Mouse (Mus musculus) ovary, postnatal 36 days (tissue): ENCODE results near the gene Oas1f.
"Not testable (repeated sequence)": the region's sequence is repeated elsewhere in the genome, so short reads cannot be mapped to it uniquely, and the experiment has no call there.

ENCODE experiments used
- DNase-seq: peaks from one replicate; pipeline ENCODE4 v3.0.0; 2022; ENCODE audit warnings: low spot score, mixed read lengths

The Oas1f gene

DNA sequence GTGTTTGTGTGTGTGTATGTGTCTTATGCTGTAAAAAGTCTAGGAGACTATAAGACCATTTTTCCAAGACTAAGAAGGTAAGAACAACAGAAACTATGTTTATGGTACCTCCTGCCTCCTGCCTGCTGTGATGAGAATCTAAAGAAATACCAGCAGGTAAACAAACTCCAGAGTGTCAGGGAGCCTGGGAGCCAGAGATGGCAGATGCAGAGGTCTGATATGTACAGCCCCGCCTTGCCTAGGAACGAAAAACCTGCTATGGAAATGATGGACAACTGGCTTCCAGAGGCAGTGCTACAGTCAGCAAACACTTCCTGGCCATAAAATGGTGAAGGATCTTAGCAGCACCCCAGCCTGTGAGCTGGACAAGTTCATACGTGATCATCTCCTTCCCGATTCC lies at the start of gene Oas1f:
Oas1f (plus strand) TSS at position 301 of the 400 bp plus-strand sequence.
- DNase-seq = no peak

DNA sequence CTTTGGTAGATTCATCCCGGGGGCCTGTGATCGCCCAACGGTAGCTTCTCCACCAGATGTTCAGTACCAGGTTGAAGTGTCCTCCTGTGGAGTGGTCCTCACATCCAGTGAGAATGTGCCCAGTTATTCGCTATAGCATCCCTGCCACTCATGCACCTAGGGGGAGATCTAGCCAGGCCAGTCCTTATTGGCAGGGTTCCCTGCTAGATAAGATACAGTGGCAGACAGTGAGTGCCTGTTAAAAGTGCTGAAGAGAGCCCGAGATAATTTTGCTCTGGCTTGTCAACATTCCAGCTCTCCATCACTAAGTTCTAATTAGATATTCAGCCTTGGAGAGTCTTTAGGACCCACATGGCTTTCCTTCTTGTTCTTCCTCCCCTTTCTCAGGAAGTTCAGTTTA lies 49.0 kb upstream of the Oas1f start:
- not testable (repeated sequence) for DNase-seq

DNA sequence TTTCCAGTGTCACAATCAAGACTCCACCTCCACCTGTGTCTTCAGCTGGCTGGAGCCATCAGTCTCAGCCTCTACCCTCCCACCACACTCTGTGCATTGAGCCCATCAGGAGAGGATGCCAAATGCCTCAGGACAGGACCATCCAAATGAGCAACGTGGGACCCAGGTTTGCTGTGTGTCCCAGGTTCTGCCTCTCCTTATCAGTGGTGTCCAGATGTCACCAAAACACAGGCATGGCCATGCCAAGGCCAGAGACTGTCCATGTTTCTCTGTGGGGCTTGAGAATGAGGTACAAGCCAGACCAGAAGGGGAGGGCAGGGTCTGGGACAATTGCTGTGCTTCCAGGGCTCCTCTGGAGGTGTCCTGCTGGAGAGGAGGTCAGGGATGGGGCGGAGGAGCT lies 48.2 kb upstream of the Oas1f start:
- DNase-seq = not testable (repeated sequence)

- DNase-seq = no peak
These were observed 43.6 kb upstream of the Oas1f start for GRCm38 (mm10) chr5:120803596-120803995.

DNA sequence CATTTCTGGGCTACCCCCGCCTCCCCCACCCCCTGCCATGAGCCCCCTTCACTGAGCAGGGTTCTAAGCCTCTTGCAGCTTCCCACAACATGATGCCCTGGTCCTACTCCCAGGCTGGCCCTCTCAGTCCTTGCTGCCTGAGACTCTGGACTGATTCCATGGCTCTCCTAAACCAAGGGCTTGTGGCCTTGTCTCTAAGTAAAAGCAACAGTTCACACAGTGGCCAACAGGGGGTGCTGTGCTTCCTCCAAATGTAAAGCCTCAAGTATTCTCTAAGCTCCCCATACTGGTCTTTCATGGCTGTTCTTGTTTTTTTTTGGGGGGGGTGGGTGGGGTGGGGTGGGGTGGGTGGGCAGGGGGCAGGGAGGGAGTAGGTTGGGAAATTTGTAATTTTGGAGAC lies 40.7 kb upstream of the Oas1f start:
- DNase-seq = peak; percentile 26

- no peak for DNase-seq
These were observed 38.0 kb upstream of the Oas1f start for GRCm38 (mm10) chr5:120809171-120809570.

- DNase-seq = peak; percentile 79
These were observed 35.0 kb upstream of the Oas1f start, which contains the start of gene Oas1c for GRCm38 (mm10) chr5:120811951-120812819. Gene Oas1c (minus strand): TSS chr5:120812514.

DNA sequence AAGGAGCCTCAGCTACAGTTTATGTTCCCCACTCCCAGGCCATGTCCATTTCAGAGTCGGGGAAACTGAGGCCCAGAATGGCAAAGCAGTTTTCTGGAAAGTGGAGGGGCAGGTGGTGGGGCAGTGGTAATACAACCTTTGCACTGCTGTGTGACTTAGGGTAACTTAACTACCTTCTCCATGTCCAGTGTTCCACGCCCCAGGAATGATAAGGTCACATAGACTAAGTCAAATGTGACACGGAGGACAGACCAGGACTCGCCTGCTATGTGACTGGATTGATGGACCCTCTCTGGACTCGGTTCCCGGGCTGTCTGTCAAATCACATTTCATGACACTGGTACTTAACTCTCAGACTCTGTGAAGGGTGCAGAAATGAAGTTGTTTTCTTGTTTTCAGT lies 34.1 kb upstream of the Oas1f start:
- no peak for DNase-seq

- no peak for DNase-seq
These were observed 31.2 kb upstream of the Oas1f start for GRCm38 (mm10) chr5:120815949-120816348.

GRCm38 (mm10) chr5:120818999-120819398 lies 28.2 kb upstream of the Oas1f start:
- DNase-seq = no peak

GRCm38 (mm10) chr5:120831031-120831430 lies 16.1 kb upstream of the Oas1f start:
- DNase-seq = no peak

- DNase-seq = no peak
These were observed 13.6 kb upstream of the Oas1f start for GRCm38 (mm10) chr5:120833335-120834280.

- DNase-seq = peak; percentile 13
These were observed 10.2 kb upstream of the Oas1f start for GRCm38 (mm10) chr5:120836731-120837585.

DNA sequence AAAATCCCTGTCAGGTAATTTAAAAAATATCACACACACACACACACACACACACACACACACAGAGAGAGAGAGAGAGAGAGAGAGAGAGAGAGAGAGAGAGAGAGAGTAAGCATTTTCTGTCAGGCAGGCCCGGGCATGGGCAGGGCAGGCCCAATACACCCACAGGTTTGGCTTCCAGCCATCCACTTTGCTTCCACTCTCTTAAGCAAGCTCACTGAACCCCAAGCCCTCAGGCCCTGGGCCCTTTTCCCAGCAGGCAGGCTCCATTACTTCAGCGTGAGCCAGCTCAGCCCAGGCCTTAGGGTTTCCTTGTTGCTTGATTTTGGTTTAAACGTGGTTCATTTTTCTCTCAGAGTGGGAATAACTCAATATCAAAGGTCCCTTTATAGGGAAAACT lies 2.5 kb upstream of the Oas1f start:
- DNase-seq = peak; percentile 16

- peak; percentile 19 for DNase-seq
These were observed 2.5 kb downstream of the Oas1f start for GRCm38 (mm10) chr5:120849601-120850136.

DNA sequence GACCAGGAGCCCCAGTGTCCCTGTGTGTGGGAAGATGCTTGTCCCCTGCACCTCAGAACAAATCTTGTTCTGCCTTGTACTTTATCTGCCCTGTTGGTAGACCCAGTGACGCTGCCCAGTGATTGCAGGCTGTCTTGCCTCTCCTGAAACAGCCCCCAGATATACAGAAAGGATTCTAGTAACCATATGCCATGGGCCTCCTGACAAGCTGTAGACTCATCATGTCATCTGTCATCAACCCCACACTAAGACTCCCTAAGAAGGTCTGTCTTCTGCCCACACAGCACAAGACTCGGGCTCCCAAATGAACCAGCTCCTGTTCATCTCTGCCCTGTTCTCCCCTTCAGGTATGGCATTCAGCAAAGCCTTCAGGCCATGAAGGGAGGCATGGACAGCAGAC lies 12.1 kb downstream of the Oas1f start:
- DNase-seq = no peak

DNA sequence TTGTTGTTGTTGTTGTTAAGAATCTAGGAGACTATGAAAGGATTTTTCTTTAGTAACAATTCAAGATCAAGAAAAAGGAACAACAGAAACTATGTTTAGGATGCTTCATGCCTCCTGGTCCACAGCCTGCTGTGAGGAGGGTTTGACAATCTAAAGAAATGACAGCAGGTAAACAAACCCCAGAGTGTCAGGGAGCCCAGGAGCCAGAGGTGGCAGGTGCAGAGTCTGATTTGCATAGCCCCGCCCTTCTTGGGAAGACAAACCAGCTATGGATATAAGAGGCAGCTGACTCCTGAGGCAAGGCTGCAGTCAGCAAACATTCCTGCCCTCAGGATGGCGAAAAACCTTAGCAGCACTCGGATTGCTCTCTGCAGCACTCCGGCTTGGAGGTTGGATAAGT lies 14.0 kb downstream of the Oas1f start, which contains the start of gene Oas1h:
Oas1h (plus strand) TSS at position 301 of the 400 bp plus-strand sequence.
- DNase-seq = no peak

DNA sequence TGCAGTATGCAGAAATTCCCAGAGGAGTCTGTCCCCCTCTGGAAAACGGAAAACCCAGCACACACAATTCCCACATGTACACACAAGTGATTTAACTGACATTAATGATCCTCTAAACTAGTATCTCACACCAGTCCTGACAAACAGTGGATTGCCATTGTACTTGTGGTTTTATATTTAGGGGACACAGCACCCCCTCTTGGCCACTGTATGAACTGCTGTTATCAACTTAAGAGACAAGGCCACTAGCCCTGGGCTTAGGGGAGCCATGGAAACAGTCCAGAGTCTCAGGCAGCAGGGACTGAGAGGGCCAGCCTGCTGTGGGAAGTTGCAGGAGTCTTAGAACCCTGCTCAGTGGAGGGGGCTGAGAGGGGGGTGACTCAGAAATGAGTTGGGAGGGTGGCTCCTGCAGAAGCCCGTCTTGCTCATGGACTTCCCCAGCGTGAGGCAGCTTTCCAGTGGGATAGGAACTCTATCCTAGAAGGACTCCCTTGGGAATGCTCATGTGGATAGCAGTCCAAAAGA lies 18.2 kb downstream of the Oas1f start:
- DNase-seq = no peak

DNA sequence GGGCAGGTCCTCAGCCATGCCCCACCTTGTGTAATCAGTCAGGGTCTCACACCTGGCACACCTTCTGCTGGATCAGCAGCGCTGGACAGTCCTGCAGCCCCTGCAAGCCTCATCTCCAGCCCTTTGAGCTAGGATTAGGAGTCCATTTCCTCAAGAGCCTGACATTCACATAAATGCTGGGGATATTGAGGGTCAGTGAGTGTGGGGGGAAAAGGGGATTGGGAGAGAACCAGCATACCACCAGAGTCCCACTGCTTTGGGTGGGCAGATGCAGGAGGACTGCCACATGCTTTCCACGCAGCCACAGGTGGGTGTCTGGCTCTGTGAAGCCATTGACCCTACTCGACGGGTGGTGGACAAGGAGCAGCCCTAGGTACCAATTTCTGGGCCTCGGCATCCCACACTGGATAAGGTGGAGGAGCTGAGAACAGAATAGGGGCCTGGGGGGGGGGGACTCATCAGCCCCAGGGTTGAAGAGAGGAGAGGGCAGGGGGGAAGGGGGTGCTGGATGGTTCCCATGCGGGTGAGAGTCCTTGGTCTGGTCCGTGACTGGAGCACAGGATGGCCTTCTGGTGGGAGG lies 22.4 kb downstream of the Oas1f start:
- no peak for DNase-seq

- no peak for DNase-seq
These were observed 22.9 kb downstream of the Oas1f start for GRCm38 (mm10) chr5:120870081-120870480.

- no peak for DNase-seq
These were observed 23.6 kb downstream of the Oas1f start for GRCm38 (mm10) chr5:120870782-120871181.
